In the genomic region with DNA sequence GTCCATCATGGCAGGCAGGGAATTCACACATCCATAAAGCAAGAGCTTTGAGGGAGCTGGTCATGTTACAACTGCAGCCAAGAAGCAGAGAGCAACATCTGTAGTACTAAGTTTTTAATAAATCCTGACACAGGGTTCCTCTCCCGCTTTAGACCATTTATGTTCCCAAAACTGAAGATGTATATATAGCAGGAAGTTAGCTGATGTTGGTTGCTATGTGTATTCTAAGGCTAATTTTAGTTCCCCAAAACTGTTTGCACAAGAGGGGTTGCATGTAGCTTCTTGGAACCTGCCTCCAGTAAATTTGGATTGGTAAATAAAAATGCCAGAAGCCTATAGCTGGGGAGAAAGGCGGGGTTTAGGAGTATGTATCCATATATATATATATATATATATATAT, we compare ENCODE assay signal across 27 mouse cellular contexts. TPM values are rescaled to one million over a fixed set of nuclear protein-coding genes. Genes with fewer than 3 reads are reported as not detected.
DNase-seq lines count a peak whose midpoint lies in the region; ATAC-seq and TF ChIP-seq lines count a peak whose summit lies in the region.
"Had no signal": no experiment of that assay in that cellular context is flagged by ENCODE, and none has a peak within 500 bp of the region (broad histone marks: within the 10 kb centered on the region; RNA-seq: fewer than 3 reads in every experiment).

No protein-coding gene starts in this region.

- H3K27ac ChIP-seq in bone marrow macrophage, adult 2 months (ENCODE audit: insufficient read depth, low read depth, low read length), result peak overlapping the region; percentile 80
- H3K27ac ChIP-seq in macrophage, result peak overlapping the region; percentile 88
- no peak overlapping the region for H3K27ac ChIP-seq in hindbrain, embryonic 13.5 days
- H3K27ac ChIP-seq: forebrain, embryonic 10.5 days; forebrain, embryonic 13.5 days; heart, embryonic 15.5 days; hindbrain, embryonic 15.5 days had no signal

- H3K4me1 ChIP-seq in bone marrow macrophage, adult 2 months (ENCODE audit: control insufficient read depth, insufficient read depth, low read length), result peaks cover 42% of the 10 kb centered on the region
- no peaks in the 10 kb centered on the region for H3K4me1 ChIP-seq in hindbrain, embryonic 13.5 days (replicated peaks)
- H3K4me1 ChIP-seq: forebrain, embryonic 10.5 days; forebrain, embryonic 13.5 days; hindbrain, embryonic 15.5 days had no signal

- no peak overlapping the region for H3K4me2 ChIP-seq in hindbrain, embryonic 13.5 days
- H3K4me2 ChIP-seq: forebrain, embryonic 13.5 days; heart, embryonic 12.5 days; heart, embryonic 15.5 days; hindbrain, embryonic 15.5 days had no signal

- no peaks in the 10 kb centered on the region for H3K27me3 ChIP-seq in hindbrain, embryonic 13.5 days
- H3K27me3 ChIP-seq: forebrain, embryonic 13.5 days; heart, embryonic 12.5 days; heart, embryonic 15.5 days; hindbrain, embryonic 15.5 days had no signal

- no peak for TF ChIP-seq POLR2A in bone marrow macrophage, adult 2 months (IDR thresholded peaks at IDR 0.05; ENCODE audit: borderline replicate concordance, low read depth, low read length)

- WGBS in macrophage (ENCODE audit: missing documents), result 13% methylated on average over 1 of the region's 2 CpGs
- 95% methylated on average over 2 of the region's 2 CpGs for WGBS in hindbrain, embryonic 13.5 days

- intact Hi-C loops in heart, postnatal 25 days (cut with DNase I), result no loop called here

- H3K9me3 ChIP-seq in hindbrain, embryonic 13.5 days, result no peaks in the 10 kb centered on the region
- H3K9me3 ChIP-seq: forebrain, embryonic 10.5 days; forebrain, embryonic 13.5 days; heart, embryonic 12.5 days; heart, embryonic 15.5 days; hindbrain, embryonic 15.5 days had no signal

- H3K36me3 ChIP-seq in macrophage (ENCODE audit: inconsistent target), result no peaks in the 10 kb centered on the region
- H3K36me3 ChIP-seq in hindbrain, embryonic 13.5 days, result no peaks in the 10 kb centered on the region
- H3K36me3 ChIP-seq: forebrain, embryonic 10.5 days; heart, embryonic 12.5 days; heart, embryonic 15.5 days; hindbrain, embryonic 15.5 days had no signal

- ATAC-seq in monocyte, adult 5-6 weeks (replicated peaks; ENCODE audit: insufficient number of reproducible peaks, low FRiP score, low TSS enrichment, poor library complexity, severe bottlenecking), result 0 out of 2 replicates have a peak, but pooled peaks have one; percentile 34
- ATAC-seq in hindbrain, embryonic 13.5 days (ENCODE audit: low FRiP score), result no peak
- ATAC-seq: activated CD4-positive, CD25-positive, alpha-beta regulatory T cell, adult 4 months; forebrain, embryonic 13.5 days; forebrain, embryonic 16.5 days had no signal

- DNase-seq in heart, adult 11 months, result peak; percentile 54
- DNase-seq in heart, postnatal 25 days (ENCODE audit: low spot score), result no peak
- no peak for DNase-seq in thymus, postnatal 14 days
- DNase-seq: adrenal gland, adult 8-10 months; adrenal gland, postnatal 36 days; cerebellum, adult 11 months; cerebellum, adult 2 months; cerebellum, postnatal 10 days; cerebellum, postnatal 36 days; gastrocnemius, postnatal 10 days; gastrocnemius, postnatal 36 days; heart, adult 18-20 months; heart, postnatal 10 days; heart, postnatal 4 days had no signal

- H3K79me2 ChIP-seq in macrophage (ENCODE audit: inconsistent target), result no peaks in the 10 kb centered on the region

- no peak for TF ChIP-seq CTCF in bone marrow macrophage, adult 2 months (IDR thresholded peaks at IDR 0.05; ENCODE audit: low read depth, low read length)

- no peak overlapping the region for H3K4me3 ChIP-seq in bone marrow macrophage, adult 2 months (ENCODE audit: insufficient read depth, low read length)
- no peak overlapping the region for H3K4me3 ChIP-seq in macrophage (ENCODE audit: inconsistent target)
- no peak overlapping the region for H3K4me3 ChIP-seq in hindbrain, embryonic 13.5 days
- H3K4me3 ChIP-seq: forebrain, embryonic 10.5 days; forebrain, embryonic 13.5 days; heart, embryonic 12.5 days; heart, embryonic 15.5 days; hindbrain, embryonic 15.5 days had no signal

- no peak overlapping the region for H3K9ac ChIP-seq in hindbrain, embryonic 13.5 days
- H3K9ac ChIP-seq: forebrain, embryonic 13.5 days; heart, embryonic 12.5 days; heart, embryonic 15.5 days; hindbrain, embryonic 15.5 days had no signal

RNA-seq across cellular contexts. Expression of gene Il2, which starts 16.1 kb away (rescaled TPM):
- total RNA-seq in heart, postnatal 25 days (2021), result not detected
- 0.93 TPM in 1 of 2 replicates, not detected in the other for polyA plus RNA-seq in bone marrow macrophage, adult 2 months (2012; ENCODE audit: insufficient read depth, insufficient read length, missing spikeins)
- total RNA-seq in macrophage (2018; cell fraction: chromatin; rRNA removed), result not detected
- total RNA-seq in macrophage (2018; cell fraction: cytosol; rRNA removed), result under 1 TPM in 3 of 26 experiments, not detected in 23; 0.14 to 0.15 (median 0.14) TPM
- total RNA-seq in macrophage (2018; cell fraction: nucleus; rRNA removed), result not detected
- polyA plus RNA-seq in macrophage (2018), result not detected in 3 replicates
- total RNA-seq in monocyte, adult 5-6 weeks (2017), result 1.0 TPM in 1 of 3 replicates, not detected in the others
- 0.48 and 0.51 TPM in 2 replicates for polyA plus RNA-seq in hindbrain, embryonic 13.5 days (2015; fragmentation: Nextera tagmentation; extraction: Ambion mirVana)
- total RNA-seq: adrenal gland, adult 8-10 months; adrenal gland, postnatal 36 days; ES-E14; gastrocnemius, adult 18-20 months; gastrocnemius, postnatal 10 days; gastrocnemius, postnatal 36 days; heart, adult 18-20 months; heart, postnatal 10 days; heart, postnatal 4 days had no signal
